Mouse (Mus musculus): ENCODE results near the gene Chadl. TPM values are rescaled to one million over a fixed set of nuclear protein-coding genes. Genes with fewer than 3 reads are reported as not detected.
A peak's percentile ranks its signal among the peaks of the same experiment; 100 is the strongest.

Chadl gene
- polyA plus RNA-seq, 1 experiment: 0.63 TPM

DNA sequence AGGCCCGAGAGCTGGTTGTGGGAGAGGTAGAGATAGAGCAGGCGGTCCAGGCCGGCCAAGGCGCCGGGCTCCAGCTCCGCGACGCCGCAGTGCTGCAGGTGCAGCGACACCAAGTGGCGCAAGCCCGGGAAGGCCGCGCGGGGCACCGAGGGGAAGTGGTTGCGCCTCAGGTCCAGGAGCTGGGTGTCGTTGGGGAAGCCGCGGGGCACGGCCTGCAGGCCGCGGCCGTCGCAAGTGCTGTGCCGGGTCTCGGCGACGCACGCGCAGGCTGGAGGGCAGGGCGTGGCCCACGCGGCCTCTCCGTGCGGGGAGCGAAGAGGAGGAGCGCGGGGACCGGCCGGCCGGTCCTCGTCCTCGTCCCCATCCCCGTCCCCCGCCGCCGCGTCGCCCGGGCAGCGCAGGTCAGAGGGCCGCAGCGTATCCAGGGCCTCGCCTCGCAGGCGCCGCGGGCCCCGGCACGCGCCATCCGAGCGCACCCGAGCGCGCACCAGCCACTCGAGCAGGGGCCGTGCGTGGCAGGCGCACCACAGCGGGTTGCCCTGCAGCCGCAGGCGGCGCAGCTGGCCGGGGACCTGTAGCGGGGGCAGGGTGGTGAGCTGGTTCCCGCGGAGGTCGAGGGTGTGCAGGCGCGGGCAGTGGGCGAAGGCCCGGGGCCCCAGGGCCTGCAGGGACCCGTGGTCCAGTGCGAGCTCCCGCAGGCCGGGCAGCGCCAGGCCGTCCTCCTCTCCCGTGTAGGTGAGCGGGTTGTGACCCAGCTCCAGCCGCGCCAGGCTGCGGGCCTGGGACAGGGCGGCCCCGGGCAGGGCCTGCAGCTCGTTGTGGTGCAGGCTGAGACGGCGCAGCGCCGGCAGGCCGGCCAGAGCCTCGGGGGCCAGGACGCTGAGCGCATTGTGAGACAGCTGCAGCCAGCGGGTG lies 2.9 kb downstream of the Chadl start:
- peak; percentile 45 to 86 for DNase-seq (ENCODE audit: low read depth in 1 of 2, low spot score in 2 of 2)
- 4% methylated on average over 87 of the region's 107 CpGs for WGBS
- Histone ChIP-seq H3K4me1 (ENCODE audit: control insufficient read depth, insufficient read depth, insufficient read length) (peaks cover 13% of the 10 kb centered on the region; the same call in 1 of the 2 replicates), H3K4me3 (ENCODE audit: extremely low read depth, insufficient read depth, insufficient read length) (peak overlapping the region; percentile 57; the same call in 1 of the 2 replicates), H3K36me3 (ENCODE audit: control insufficient read depth, insufficient read depth, low read length) (no peaks in the 10 kb centered on the region), H3K27me3 (ENCODE audit: control insufficient read depth, insufficient read depth, low read length) (peaks cover 14% of the 10 kb centered on the region), H3K27ac (ENCODE audit: insufficient read depth, low read length) (no peak overlapping the region)
- peak; percentile 79 for TF ChIP-seq CTCF (IDR thresholded peaks at IDR 0.05; ENCODE audit: extremely low read depth, insufficient read depth, insufficient read length, insufficient replicate concordance)
- no peak for TF ChIP-seq POLR2A (IDR thresholded peaks at IDR 0.05; ENCODE audit: low read depth, low read length)

DNA sequence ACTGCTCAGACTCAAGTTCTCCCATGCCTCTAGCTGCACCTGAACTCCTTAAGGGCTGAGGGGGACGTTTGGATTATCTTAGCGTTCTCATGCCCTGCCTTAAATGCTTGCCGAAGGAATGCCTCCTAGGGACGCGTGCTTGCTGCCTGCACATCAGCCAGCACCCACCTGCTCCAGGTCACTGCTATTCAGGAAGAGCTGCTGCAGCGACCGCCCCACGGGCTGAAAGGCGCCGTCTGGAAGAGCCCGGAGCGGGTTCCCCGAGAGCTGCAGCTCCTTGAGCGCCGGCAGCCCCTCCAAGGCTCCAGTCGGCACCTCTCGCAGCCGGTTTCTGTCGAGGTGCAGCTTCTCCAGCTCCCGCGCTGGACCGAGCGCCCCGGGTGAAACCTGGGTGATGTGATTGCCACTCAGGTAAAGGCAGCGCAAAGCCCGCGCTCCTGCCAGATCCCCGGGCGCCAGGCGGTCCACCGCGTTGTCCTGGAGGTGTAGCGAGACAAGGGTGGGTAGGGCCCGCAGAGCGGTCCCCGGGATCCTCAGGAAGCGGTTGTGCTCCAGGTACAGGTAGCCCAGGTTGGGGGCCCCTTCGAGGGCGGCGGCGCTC lies 3.6 kb downstream of the Chadl start:
- Histone ChIP-seq H3K4me3 (ENCODE audit: extremely low read depth, insufficient read depth, insufficient read length) (peak overlapping the region; percentile 57; the same call in 1 of the 2 replicates), H3K27me3 (ENCODE audit: control insufficient read depth, insufficient read depth, low read length) (peaks cover 14% of the 10 kb centered on the region), H3K27ac (ENCODE audit: insufficient read depth, low read length) (no peak overlapping the region), H3K4me1 (ENCODE audit: control insufficient read depth, insufficient read depth, insufficient read length) (peaks cover 13% of the 10 kb centered on the region; the same call in 1 of the 2 replicates), H3K36me3 (ENCODE audit: control insufficient read depth, insufficient read depth, low read length) (no peaks in the 10 kb centered on the region)
- no peak for DNase-seq (ENCODE audit: low read depth in 1 of 2, low spot score in 2 of 2)
- TF ChIP-seq CTCF (IDR thresholded peaks at IDR 0.05; ENCODE audit: extremely low read depth, insufficient read depth, insufficient read length, insufficient replicate concordance) (no peak), POLR2A (IDR thresholded peaks at IDR 0.05; ENCODE audit: low read depth, low read length) (no peak)
- WGBS: 9% methylated on average over 41 of the region's 41 CpGs

DNA sequence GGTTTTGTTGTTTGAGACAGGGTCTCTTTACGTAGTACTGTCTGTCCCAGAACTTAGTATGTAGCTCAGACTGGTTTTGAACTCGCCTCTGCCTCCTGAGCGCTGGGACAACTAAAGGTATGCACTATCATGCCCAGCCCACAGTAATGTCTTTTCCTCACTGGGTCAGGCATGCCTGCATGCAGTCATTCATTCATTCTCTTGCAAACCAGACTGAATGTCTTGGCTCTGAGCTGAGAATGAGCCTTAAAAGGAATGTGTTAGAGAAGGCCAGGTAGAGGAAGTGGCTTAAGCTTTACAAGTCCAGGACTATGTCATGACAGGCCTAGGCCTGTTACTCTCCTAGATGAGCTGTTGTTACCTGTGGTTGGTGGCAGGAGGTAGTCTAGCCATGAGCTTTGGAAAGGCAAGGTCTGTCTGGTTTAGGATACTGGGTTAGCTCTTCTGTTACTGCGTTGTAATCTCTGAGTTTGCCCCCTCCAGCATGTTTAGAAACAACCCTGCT lies 16.7 kb downstream of the Chadl start:
- 96% methylated on average over 4 of the region's 4 CpGs for WGBS
- no peak overlapping the region for H3K27ac ChIP-seq (ENCODE audit: insufficient read depth, low read length)
- H3K4me3 ChIP-seq (ENCODE audit: extremely low read depth, insufficient read depth, insufficient read length): no peak overlapping the region
- no peak for DNase-seq (ENCODE audit: low read depth in 1 of 2, low spot score in 2 of 2)
- peaks cover 30% of the 10 kb centered on the region for H3K36me3 ChIP-seq (ENCODE audit: control insufficient read depth, insufficient read depth, low read length)
- no peak for TF ChIP-seq CTCF (IDR thresholded peaks at IDR 0.05; ENCODE audit: extremely low read depth, insufficient read depth, insufficient read length, insufficient replicate concordance)
- TF ChIP-seq POLR2A (IDR thresholded peaks at IDR 0.05; ENCODE audit: low read depth, low read length): no peak
- no peaks in the 10 kb centered on the region for H3K27me3 ChIP-seq (ENCODE audit: control insufficient read depth, insufficient read depth, low read length)
- no peaks in the 10 kb centered on the region for H3K4me1 ChIP-seq (ENCODE audit: control insufficient read depth, insufficient read depth, insufficient read length)

DNA sequence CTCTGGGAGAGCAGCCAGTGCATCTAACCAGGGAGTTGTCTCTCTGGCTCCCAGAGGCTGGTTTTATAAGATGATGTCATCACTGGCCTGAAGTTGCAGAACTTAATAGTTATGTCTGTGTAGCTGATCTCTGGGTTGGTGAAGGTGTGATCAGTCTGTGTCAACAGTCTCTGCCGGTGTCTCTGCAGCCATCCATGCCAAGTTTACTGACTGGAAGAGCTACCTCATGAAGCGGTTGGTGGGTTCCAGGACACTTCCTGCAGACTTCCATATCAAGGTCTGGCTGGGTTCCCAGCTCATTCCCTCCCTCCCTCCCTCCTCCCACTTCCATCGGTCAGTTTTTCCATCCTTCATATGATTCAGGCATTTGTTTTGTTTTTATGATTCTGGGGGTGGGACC lies 20.4 kb downstream of the Chadl start:
- Histone ChIP-seq H3K27ac (ENCODE audit: insufficient read depth, low read length) (no peak overlapping the region), H3K27me3 (ENCODE audit: control insufficient read depth, insufficient read depth, low read length) (no peaks in the 10 kb centered on the region), H3K4me3 (ENCODE audit: extremely low read depth, insufficient read depth, insufficient read length) (no peak overlapping the region), H3K36me3 (ENCODE audit: control insufficient read depth, insufficient read depth, low read length) (peaks cover 17% of the 10 kb centered on the region), H3K4me1 (ENCODE audit: control insufficient read depth, insufficient read depth, insufficient read length) (no peaks in the 10 kb centered on the region)
- DNase-seq (ENCODE audit: low read depth in 1 of 2, low spot score in 2 of 2): no peak
- TF ChIP-seq POLR2A (IDR thresholded peaks at IDR 0.05; ENCODE audit: low read depth, low read length): no peak
- TF ChIP-seq CTCF (IDR thresholded peaks at IDR 0.05; ENCODE audit: extremely low read depth, insufficient read depth, insufficient read length, insufficient replicate concordance): no peak
- 97% methylated on average over 3 of the region's 3 CpGs for WGBS

DNA sequence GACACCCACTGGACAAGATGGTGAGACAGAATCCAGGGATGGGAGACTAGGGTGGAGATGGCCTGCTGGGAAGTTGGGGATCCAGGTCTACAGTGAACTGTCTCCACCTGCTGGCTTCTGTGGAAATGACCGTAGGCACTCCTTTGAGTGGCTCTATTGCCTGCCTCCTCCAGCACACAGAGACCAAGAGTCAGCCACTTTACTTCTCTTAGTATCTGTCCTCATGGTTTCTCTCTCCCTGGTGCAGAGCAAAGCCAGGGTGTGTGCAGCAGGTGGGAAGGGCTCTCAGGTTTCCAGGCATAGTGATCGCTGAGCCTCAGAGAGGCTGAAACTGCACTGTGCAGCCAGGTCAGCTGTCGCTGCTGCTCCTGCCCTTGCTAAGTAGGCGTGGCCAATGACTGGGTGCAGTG lies 26.9 kb downstream of the Chadl start:
- WGBS: 91% methylated on average over 4 of the region's 4 CpGs
- DNase-seq (ENCODE audit: low read depth in 1 of 2, low spot score in 2 of 2): peak in 1 of 2 experiments; percentile 22
- Histone ChIP-seq H3K4me1 (ENCODE audit: control insufficient read depth, insufficient read depth, insufficient read length) (no peaks in the 10 kb centered on the region), H3K4me3 (ENCODE audit: extremely low read depth, insufficient read depth, insufficient read length) (no peak overlapping the region), H3K27me3 (ENCODE audit: control insufficient read depth, insufficient read depth, low read length) (no peaks in the 10 kb centered on the region), H3K27ac (ENCODE audit: insufficient read depth, low read length) (no peak overlapping the region), H3K36me3 (ENCODE audit: control insufficient read depth, insufficient read depth, low read length) (peaks cover 17% of the 10 kb centered on the region)
- TF ChIP-seq POLR2A (IDR thresholded peaks at IDR 0.05; ENCODE audit: low read depth, low read length) (no peak), CTCF (IDR thresholded peaks at IDR 0.05; ENCODE audit: extremely low read depth, insufficient read depth, insufficient read length, insufficient replicate concordance) (peak; percentile 35; the same call in 1 of the 2 replicates)

DNA sequence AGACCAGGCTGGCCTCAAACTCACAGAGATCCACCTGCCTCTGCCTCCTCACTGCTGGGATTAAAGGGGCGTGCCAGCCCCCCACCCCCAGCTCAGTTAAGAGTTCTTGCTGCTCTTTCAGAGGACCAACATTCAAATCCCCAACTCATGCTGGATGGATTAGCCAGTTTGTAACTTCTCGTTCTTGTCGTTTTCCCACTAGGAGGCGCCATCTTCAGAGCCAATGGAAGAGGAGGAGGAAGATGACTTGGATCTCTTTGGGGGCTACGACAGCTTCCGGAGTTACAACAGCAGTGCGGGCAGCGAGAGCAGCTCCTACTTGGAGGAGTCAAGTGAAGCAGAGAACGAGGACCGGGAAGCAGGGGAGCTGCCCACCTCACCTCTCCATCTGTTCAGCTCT lies 30.1 kb downstream of the Chadl start:
- H3K4me1 ChIP-seq (ENCODE audit: control insufficient read depth, insufficient read depth, insufficient read length): peaks cover 5% of the 10 kb centered on the region; the same call in 1 of the 2 replicates
- no peak for TF ChIP-seq CTCF (IDR thresholded peaks at IDR 0.05; ENCODE audit: extremely low read depth, insufficient read depth, insufficient read length, insufficient replicate concordance)
- TF ChIP-seq POLR2A (IDR thresholded peaks at IDR 0.05; ENCODE audit: low read depth, low read length): no peak
- no peak for DNase-seq (ENCODE audit: low read depth in 1 of 2, low spot score in 2 of 2)
- H3K4me3 ChIP-seq (ENCODE audit: extremely low read depth, insufficient read depth, insufficient read length): no peak overlapping the region
- no peaks in the 10 kb centered on the region for H3K27me3 ChIP-seq (ENCODE audit: control insufficient read depth, insufficient read depth, low read length)
- H3K36me3 ChIP-seq (ENCODE audit: control insufficient read depth, insufficient read depth, low read length): peaks cover 9% of the 10 kb centered on the region
- H3K27ac ChIP-seq (ENCODE audit: insufficient read depth, low read length): no peak overlapping the region
- 92% methylated on average over 10 of the region's 10 CpGs for WGBS

All from spleen, adult 2 months (tissue).